Mouse (Mus musculus): ENCODE data around the gene Med12.

- TF ChIP-seq POLR2A (IDR thresholded peaks at IDR 0.05; ENCODE audit: insufficient read depth, low read depth, low read length) (no peak), CTCF (IDR thresholded peaks at IDR 0.05) (peak; percentile 75)
These were observed 11.7 kb downstream of the Med12 start for GRCm38 (mm10) chrX:101285534-101285933.

Measured in heart, adult 2 months (tissue).